Mouse (Mus musculus) frontal cortex, adult 2 months (tissue): ENCODE measurements around the gene A4galt. TPM values are rescaled to one million over a fixed set of nuclear protein-coding genes. Genes with fewer than 3 reads are reported as not detected.
A peak's percentile ranks its signal among the peaks of the same experiment; 100 is the strongest.

Source experiments
- DNase-seq, 2 experiments: peaks; one replicate each; pipeline ENCODE4 v3.0.0; 2022; ENCODE audit warnings: low spot score in 1 of 2; ENCODE audit errors: extremely low spot score in 1 of 2
- polyA plus RNA-seq: library from polyadenylated mRNA; depleted of rRNA; stranded (reverse); fragments of >200 nt; gene quantifications from 2 replicates; pipeline ENCODE4 v1.2.3, GENCODE M21; 2012

Gene A4galt
- polyA plus RNA-seq, 1 experiment: 6.7 TPM

GRCm38 (mm10) chr15:83227559-83227958 is 24.0 kb downstream of the A4galt start:
- DNase-seq: no peak

- DNase-seq: no peak
Measured at GRCm38 (mm10) chr15:83226871-83227270, 24.7 kb downstream of the A4galt start.

DNA sequence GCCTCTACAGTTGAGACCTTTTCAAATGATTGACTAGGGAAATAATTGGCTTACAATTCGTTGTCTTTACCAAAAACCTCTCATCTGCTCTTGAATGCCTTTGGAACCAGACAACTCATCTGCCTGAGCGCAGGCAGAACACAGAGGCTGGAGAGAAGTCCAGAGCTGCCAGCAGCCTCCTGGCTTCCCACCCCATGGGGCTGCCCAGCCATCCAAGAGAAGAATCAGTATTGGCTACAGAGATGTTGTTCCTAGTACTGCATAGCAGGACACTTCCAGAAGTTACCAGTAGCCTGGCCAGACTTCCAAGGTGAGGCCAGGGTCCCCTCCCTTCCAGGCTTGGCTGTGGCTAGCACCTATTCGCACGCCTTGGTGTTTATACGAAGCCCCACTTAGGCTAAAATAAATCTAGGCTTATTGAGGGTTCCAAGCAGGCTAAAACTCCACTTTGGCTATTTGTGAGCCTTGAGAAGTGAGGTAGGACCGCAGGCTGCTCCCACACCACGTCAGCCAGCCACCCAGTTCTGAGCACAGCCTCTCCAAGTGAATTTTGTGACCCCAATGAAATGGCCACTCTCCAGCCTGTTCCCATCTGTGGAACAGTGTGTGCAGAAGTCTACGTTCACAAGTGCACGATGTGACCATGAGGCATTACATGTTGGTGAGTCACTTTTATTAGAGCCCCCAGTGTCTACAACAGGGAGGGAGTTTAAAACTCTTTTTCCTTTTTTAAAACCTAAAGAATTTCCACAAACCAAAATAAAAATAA is 25.3 kb downstream of the A4galt start:
- DNase-seq: no peak

DNA sequence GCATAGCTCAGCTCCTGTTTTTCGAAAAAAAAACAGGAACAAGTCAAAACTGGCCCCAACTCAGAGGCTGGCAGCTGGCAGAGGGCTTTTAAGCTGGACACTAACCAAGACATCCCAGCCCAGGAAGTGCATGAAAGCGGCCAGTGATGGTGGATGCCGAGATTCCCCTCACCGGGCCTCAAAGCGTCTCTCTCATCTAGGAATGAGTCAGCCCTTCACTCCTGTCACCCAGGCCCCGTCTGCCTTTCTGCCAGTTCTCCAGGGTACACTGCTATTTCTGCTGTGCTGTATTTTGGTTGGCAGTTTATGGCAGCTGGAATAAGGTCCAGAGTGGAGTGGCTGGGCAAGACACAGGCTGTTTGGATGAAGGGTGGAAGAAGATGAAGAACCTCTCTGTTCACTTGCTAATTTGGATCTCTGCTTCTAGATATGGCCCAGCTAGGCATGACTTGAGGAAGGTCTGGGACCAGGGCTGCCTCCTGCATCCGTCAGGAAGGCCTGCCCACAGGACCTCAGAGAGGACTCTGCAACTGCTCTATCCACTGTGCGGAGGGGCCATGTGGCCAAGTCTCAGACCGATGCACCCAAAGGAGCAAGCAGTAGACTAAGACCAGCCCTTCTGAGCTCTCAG is 27.3 kb downstream of the A4galt start:
- peak in 1 of 2 experiments; percentile 23 for DNase-seq

DNA sequence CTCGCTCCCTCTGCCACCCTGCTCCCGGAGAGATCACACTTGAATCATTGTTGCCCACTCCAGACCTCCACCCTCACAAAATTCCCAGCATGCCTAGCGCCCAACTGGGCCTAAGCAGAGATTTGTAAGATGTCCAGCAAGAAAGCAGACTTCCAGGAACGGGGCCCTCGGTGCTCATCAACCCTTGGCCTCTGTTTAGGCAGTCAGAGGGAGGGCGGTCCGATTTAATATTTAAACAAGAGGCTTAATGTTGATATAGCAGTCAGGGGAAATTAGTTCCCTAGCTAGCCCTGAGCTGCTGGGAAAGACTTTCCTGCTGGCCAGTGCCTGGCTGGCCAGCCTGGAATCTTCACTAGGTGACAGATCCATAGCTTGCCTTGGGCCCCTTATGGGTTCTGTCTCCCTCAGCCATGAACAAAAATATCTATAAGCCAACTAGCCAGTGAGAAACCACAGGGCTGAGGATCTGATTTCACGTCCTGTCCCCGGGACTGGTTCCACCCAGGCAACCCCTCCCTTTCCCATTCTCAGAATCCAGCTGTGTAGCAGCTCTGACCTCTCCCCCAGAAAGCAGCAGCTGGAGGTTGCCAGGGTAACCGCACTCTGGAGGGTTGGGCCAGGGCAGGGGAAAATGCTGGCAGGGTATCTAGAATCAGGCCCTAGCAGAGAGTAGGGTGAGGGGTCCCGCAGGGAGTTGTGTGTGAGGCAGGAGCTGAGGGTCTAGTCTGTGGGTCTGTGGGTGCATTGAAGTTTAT is 28.2 kb downstream of the A4galt start:
- DNase-seq: no peak

DNA sequence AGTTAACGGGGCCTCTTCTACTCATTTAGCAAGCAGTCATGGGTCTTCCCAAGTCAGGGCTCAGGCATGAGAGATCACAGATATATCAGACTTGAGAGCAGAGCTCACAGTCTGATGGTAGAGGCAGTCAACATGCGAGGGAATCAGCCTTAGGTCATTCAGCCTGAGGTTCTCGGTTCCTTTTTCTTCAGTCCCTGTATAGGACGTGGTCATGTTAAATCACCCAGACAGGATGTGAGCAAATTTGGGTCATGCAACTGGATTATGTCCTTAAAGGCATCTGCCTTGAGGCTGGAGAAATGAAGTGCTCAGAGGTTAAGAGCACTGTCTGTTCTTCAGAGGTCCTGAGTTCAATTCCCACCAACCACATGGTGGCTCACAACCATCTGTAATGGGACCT is 29.9 kb downstream of the A4galt start:
- DNase-seq: no peak

DNA sequence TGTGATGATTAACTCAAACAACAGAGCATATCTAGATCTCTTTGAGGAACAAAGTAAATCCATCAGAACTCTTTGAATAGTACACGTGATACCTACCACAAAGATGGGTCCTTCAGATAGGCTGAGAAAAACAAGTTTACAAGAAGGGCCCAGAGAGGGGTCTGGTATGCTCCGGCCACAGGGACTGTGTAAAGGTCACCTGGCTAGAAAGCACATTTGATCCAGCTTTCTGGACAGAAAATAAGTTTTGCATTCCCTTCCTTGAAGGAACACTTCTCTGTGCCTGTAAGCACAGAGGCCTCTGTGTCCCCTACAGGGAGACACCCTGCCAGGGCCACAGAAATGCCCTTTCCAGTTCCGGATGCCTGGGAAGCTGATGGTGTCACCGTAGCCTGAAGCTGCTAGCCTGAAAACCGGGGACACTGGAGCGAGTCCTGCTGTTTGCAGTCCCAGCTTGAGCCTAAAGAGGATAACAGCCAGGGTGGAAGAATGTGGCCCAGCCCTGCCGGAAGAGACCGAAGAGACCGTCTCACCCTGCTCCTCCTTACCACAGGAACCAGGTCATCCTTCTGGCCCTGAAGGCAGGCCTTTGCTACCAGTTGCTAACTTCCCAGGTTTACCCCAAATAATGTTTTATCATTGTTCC is 31.1 kb downstream of the A4galt start:
- no peak for DNase-seq

DNA sequence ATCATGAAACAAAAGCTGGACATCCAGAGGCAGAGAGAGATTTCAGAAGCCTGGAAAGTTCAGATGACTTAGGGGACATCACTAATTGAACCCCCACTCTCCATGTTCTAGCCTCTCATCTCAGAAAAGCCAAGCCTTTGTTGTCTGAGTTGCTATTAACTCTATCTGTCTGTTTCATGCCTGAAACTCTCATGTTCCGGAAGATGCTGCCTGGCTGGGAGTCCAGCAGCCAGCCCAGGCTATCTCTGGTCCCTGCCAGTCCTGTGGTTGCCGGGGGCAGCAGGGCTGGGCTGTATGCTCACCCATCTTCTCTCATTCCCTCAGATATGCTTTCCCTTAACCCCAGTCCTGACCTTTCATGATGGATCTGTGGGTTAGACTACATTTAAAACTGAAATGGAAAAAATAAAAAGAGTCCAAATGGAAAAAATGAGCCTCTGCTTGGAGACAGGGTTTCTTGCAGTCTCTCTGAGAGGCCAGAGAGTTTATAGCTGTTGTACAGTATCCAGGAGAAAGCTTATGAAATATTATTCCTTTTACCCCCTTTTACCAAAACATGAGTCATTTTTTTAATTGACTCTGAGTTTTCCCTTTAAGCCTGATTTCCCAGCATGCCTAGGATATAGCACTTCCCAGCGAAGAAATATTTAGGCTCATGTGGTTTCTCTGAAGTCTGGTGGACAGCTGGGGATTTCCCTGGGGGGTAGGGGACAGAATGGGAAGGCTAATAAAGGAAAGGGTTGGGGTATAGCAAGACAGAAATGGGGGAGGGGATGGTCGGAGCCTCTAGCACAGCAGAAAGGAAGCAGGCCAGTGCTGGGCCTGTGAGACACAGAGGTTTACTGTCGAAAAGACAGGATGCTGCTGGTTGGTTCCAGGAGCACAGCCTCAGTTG is 36.0 kb downstream of the A4galt start:
- DNase-seq: no peak

DNA sequence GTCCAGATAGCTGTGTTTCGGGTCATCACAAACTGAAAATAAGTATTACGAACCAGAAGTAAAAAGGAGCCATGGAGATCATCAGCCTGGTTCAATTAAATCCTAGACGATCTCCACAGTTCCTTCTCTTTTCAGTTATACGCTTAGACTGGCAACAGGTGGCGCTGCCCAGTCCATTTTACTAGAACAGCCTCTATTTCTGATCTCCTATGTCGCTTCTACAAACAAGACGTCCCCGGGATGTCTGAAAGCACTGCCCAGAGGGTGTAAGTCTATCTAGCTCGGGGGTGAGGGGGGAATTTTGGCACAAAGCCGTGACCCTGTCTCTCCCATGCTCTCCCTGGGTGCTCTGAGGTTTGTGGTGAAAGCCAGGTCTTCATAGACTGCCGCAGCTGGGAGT is 41.3 kb downstream of the A4galt start:
- peak in 1 of 2 experiments; percentile 71 for DNase-seq

DNA sequence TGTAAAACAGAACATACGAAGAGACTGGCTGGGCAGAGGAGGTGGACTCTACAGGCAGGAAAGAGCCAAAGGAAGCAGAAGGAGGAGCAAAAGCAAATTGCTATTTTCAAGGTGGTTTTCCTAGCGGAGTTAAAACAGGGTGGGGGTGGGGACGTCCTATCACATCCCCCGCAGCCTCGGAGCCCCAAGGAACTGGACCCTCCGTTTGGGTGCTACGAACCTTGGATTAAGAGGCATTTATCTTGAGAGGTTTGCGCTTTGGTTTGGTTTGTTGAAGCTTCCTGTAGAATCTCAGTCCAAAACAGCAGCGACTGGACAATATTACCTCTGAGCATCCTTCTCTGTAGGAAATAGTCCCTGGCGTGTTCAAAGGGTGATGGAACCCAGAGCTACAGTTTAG is 41.9 kb downstream of the A4galt start:
- no peak for DNase-seq

DNA sequence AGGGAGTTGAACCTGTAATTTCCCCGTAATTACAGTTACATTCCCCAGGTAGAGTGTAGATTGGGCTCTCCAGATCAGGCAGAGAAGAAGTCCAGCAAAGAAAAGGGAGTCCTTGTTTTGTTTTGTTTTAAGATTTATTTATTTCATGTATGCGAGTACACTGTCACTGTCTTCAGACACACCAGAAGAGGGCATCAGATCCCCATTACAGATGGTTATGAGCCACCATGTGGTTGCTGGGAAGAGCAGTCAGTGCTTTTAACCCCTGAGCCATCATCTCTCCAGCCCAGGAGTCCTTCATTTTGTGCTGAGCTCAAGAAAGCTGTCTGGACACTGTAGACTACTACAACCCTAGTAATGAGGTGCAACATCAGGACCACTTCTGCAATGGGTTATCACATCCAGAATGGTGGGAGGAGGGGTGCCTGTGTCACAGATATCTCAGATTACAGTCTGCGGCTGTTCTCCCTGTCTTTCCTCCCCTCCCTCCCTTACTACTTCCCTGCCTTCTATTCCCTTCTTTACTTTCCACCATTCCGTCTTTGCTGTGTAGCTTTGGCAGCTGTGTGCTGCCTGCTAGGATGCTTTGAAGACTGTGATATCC is 42.4 kb downstream of the A4galt start:
- no peak for DNase-seq

DNA sequence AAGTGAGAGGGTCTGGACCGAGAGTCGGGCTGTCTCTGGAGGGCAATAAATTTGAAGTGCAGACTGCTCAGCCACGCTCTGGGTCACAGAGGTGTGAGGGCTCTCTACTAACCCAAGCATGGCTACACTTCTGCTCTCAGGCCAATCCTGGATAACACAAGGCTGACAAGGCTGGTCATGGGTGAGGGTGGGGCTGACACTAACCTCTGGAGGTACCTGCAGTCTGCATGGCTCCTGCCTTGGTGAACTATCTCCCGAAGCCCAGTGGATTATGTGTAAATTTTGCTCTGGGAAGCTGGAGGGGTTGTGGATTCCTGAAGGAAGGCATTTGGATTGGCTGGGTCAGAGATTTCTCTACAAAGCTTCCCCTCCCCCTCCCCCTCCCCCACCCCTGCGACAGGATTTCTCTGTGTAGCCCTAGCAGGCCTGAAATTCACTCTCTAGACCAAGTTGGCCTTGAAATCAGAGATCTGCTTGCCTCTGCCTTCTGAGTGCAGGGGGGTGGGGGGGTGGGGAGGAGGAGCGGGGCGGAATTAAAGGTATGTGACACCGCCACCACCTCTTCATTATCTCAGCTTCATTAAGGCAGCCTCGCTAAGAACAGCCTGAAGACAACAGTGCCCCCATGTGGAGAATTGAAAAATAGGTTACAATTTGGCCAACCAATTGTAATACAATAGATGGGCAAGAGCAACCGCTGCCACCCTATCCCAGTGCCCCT is 46.7 kb downstream of the A4galt start:
- DNase-seq: peak; percentile 28 to 89

DNA sequence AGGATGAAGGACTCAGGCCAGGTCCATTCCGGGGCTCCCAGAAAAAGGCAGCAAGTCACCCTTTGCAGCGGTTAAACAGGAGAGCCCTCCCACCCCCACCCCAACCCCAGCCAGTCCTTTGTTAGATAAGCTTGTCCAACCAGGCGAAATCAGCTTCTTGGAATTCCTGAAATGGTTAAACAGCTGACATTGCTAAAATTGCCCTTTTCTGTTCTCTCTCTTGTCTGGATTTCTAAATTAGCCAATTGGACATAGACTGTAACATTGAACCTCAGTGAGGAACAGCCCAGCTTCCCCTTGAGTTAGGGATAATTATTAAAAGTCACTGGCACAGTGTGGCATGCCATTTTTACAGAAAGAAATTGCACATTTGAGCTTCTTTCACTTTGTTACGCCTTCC is 49.2 kb downstream of the A4galt start:
- no peak for DNase-seq

DNA sequence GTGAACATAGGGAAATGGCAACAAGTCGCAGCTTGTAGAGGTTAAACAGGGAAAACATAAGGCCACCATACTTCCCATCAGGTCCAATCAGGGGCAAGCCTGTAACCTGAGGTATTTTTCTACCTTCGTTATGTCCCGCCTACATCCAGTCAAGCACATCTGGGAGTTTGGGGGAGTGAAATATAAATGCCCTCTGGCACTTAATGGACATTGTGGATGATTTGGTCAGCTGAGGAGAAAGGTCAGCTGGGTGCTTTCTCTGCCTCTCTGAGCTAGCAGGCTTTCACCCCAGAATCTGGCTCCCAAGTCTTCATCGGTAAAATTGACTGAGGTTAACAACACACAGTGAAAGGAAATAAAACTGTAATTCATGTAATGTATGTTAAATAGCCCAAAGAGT is 58.2 kb downstream of the A4galt start:
- no peak for DNase-seq

GRCm38 (mm10) chr15:83182351-83182750 is 69.2 kb downstream of the A4galt start:
- DNase-seq: no peak

- DNase-seq: no peak
Measured at GRCm38 (mm10) chr15:83181800-83182330, 69.7 kb downstream of the A4galt start.

- DNase-seq: no peak
Measured at GRCm38 (mm10) chr15:83180004-83180403, 71.6 kb downstream of the A4galt start.
